12 mouse cellular contexts compared by ENCODE assay signal in genomic region chr5:137377603-137378002, GRCm38 (mm10). TPM values are rescaled to one million over a fixed set of nuclear protein-coding genes. Genes with fewer than 3 reads are reported as not detected.
A peak's percentile ranks its signal among the peaks of the same experiment; 100 is the strongest.
DNase-seq lines count a peak whose midpoint lies in the region; ATAC-seq lines count a peak whose summit lies in the region.
"Had no signal": no experiment of that assay in that cellular context is flagged by ENCODE, and none has a peak within 500 bp of the region (broad histone marks: within the 10 kb centered on the region; RNA-seq: fewer than 3 reads in every experiment).

No protein-coding gene starts in this region.

- no peak overlapping the region for H3K4me3 ChIP-seq in heart, embryonic 14.5 days (ENCODE audit: control insufficient read depth in 1 of 2, insufficient read depth in 1 of 2, low read depth in 1 of 2, low read length in 2 of 2)
- no peak overlapping the region for H3K4me3 ChIP-seq in neural tube, embryonic 15.5 days (replicated peaks)
- no peak overlapping the region for H3K4me3 ChIP-seq in stomach, embryonic 16.5 days (replicated peaks; ENCODE audit: low read length)

- H3K9me3 ChIP-seq in heart, embryonic 14.5 days (ENCODE audit: control insufficient read depth, low read length) = no peaks in the 10 kb centered on the region
- H3K9me3 ChIP-seq in neural tube, embryonic 15.5 days (replicated peaks) = no peaks in the 10 kb centered on the region
- H3K9me3 ChIP-seq in stomach, embryonic 16.5 days (replicated peaks; ENCODE audit: control insufficient read depth, low read length) = no peaks in the 10 kb centered on the region

- 27% methylated on average over 11 of the region's 15 CpGs for WGBS in heart, embryonic 14.5 days
- 33% methylated on average over 11 of the region's 15 CpGs for WGBS in neural tube, embryonic 15.5 days
- WGBS in stomach, embryonic 16.5 days = 24% methylated on average over 10 of the region's 15 CpGs

- intact Hi-C loops in heart, postnatal 14 days (cut with DNase I) = loop anchor here (2.0 to 5.0 kb wide), 2 partner anchors 85 to 245 kb away; no protein-coding TSS in a partner anchor
- intact Hi-C loops in left cerebral cortex, postnatal 25 days (cut with DNase I) = no loop called here

- peaks cover 9 to 16% of the 10 kb centered on the region in 2 experiments for H3K4me1 ChIP-seq in heart, embryonic 14.5 days (ENCODE audit: control insufficient read depth in 2 of 2, insufficient read depth in 2 of 2, low read length in 2 of 2)
- H3K4me1 ChIP-seq in neural tube, embryonic 15.5 days = peaks cover 12% of the 10 kb centered on the region; the same call in 1 of the 2 replicates
- H3K4me1 ChIP-seq in stomach, embryonic 16.5 days (ENCODE audit: control insufficient read depth, insufficient read depth, low read length) = 0 out of 2 replicates have a peak, but pooled peaks cover 7% of the 10 kb centered on the region

- ATAC-seq in heart, embryonic 14.5 days (ENCODE audit: insufficient number of reproducible peaks, insufficient read depth, low FRiP score, low read depth) = no peak
- ATAC-seq in neural tube, embryonic 15.5 days (ENCODE audit: low FRiP score) = no peak
- no peak for ATAC-seq in stomach, embryonic 16.5 days (ENCODE audit: insufficient read depth, low FRiP score)

- DNase-seq in heart, postnatal 14 days = no peak
- peak; percentile 23 for DNase-seq in neural tube, embryonic 10.5 days (ENCODE audit: extremely low spot score, low spot score)
- peak; percentile 22 for DNase-seq in heart, postnatal 4 days
- DNase-seq in ovary, postnatal 36 days (ENCODE audit: low spot score) = no peak
- DNase-seq in left cerebral cortex, postnatal 25 days (ENCODE audit: low spot score in 2 of 2) = no peak
- DNase-seq: cerebellum, postnatal 25 days; gastrocnemius, postnatal 10 days; liver; thymus, adult 2 months had no signal

- 0 out of 2 replicates have a peak overlapping the region, but pooled peaks have one; percentile 5 for H3K9ac ChIP-seq in heart, embryonic 14.5 days (ENCODE audit: low read length)
- H3K9ac ChIP-seq in neural tube, embryonic 15.5 days (replicated peaks) = no peak overlapping the region
- H3K9ac ChIP-seq in stomach, embryonic 16.5 days (ENCODE audit: low read length) = 0 out of 2 replicates have a peak overlapping the region, but pooled peaks have one; percentile 16

- peak overlapping the region; percentile 44 for H3K4me2 ChIP-seq in heart, embryonic 14.5 days (ENCODE audit: low read length)
- no peak overlapping the region for H3K4me2 ChIP-seq in neural tube, embryonic 15.5 days
- peak overlapping the region; percentile 34 for H3K4me2 ChIP-seq in stomach, embryonic 16.5 days (ENCODE audit: low read depth, low read length)

- H3K27ac ChIP-seq in heart, embryonic 14.5 days (replicated peaks in 1 of 2; ENCODE audit: control insufficient read depth in 1 of 2, insufficient read depth in 1 of 2, low read depth in 2 of 2, low read length in 2 of 2) = no peak overlapping the region
- H3K27ac ChIP-seq in neural tube, embryonic 15.5 days (replicated peaks) = no peak overlapping the region
- H3K27ac ChIP-seq in stomach, embryonic 16.5 days (ENCODE audit: low read length) = no peak overlapping the region

- H3K27me3 ChIP-seq in heart, embryonic 14.5 days (ENCODE audit: control insufficient read depth, insufficient read depth, low read length) = no peaks in the 10 kb centered on the region
- H3K27me3 ChIP-seq in neural tube, embryonic 15.5 days (replicated peaks) = no peaks in the 10 kb centered on the region
- H3K27me3 ChIP-seq in stomach, embryonic 16.5 days (ENCODE audit: control insufficient read depth, insufficient read depth, low read length) = no peaks in the 10 kb centered on the region

- peaks cover 29% of the 10 kb centered on the region for H3K36me3 ChIP-seq in heart, embryonic 14.5 days (ENCODE audit: control insufficient read depth, insufficient read depth, low read length)
- no peaks in the 10 kb centered on the region; the same call in 1 of the 2 replicates for H3K36me3 ChIP-seq in neural tube, embryonic 15.5 days
- peaks cover 9% of the 10 kb centered on the region; the same call in 1 of the 2 replicates for H3K36me3 ChIP-seq in stomach, embryonic 16.5 days (ENCODE audit: control insufficient read depth, insufficient read depth, low read length)

RNA-seq across cellular contexts. Expression of gene Ephb4, which starts 27.7 kb away (rescaled TPM):
- polyA plus RNA-seq in heart, embryonic 14.5 days (2014; fragmentation: Nextera tagmentation; extraction: Ambion mirVana) = 38.2 and 40.5 TPM in 2 replicates
- total RNA-seq in heart, postnatal 14 days (2021) = 10 to 100 TPM; 77.5 to 83.7 TPM
- polyA plus RNA-seq in neural tube, embryonic 15.5 days (2015; fragmentation: Nextera tagmentation; extraction: Ambion mirVana) = 6.9 and 11.5 TPM in 2 replicates
- 100 to 1,000 TPM; 102 to 108 TPM for total RNA-seq in heart, postnatal 4 days (2021)
- 31.3 and 31.6 TPM in 2 replicates for polyA plus RNA-seq in stomach, embryonic 16.5 days (2015; fragmentation: Nextera tagmentation; extraction: Ambion mirVana)
- total RNA-seq in left cerebral cortex, postnatal 25 days (2021) = 1 to 10 TPM; 5.2 to 5.5 TPM

RNA-seq across cellular contexts. Expression of gene Slc12a9, which starts 44.2 kb away (rescaled TPM):
- polyA plus RNA-seq in heart, embryonic 14.5 days (2014; fragmentation: Nextera tagmentation; extraction: Ambion mirVana) = 5.3 and 5.7 TPM in 2 replicates
- total RNA-seq in heart, postnatal 14 days (2021) = 1 to 10 TPM; 3.8 to 5.4 TPM
- polyA plus RNA-seq in neural tube, embryonic 15.5 days (2015; fragmentation: Nextera tagmentation; extraction: Ambion mirVana) = 26.5 and 26.8 TPM in 2 replicates
- total RNA-seq in heart, postnatal 4 days (2021) = 1 to 10 TPM; 5.0 to 5.5 TPM
- polyA plus RNA-seq in stomach, embryonic 16.5 days (2015; fragmentation: Nextera tagmentation; extraction: Ambion mirVana) = 12.6 and 13.7 TPM in 2 replicates
- 10 to 100 TPM; 21.3 to 23.2 TPM for total RNA-seq in left cerebral cortex, postnatal 25 days (2021)

Comparison
In these comparisons a context has a peak if more than half of its experiments do, and no peak if none do; other contexts are left out.
1. DNase-seq: peak in neural tube, embryonic 10.5 days (single experiment) and heart, postnatal 4 days (single experiment); none in heart, postnatal 14 days (0 of 2), ovary, postnatal 36 days (single experiment) and left cerebral cortex, postnatal 25 days (0 of 2).
2. RNA of gene Ephb4, which starts 27.7 kb away (total RNA-seq): 102 to 108 TPM in heart, postnatal 4 days and 77.5 to 83.7 TPM in heart, postnatal 14 days; 5.2 to 5.5 TPM in left cerebral cortex, postnatal 25 days; every median in the first group is over 10 times any median in the second.